Mouse (Mus musculus) erythroblast, embryonic 14.5 days (primary cell): ENCODE measurements around the gene Mbtps1. TPM values are rescaled to one million over a fixed set of nuclear protein-coding genes. Genes with fewer than 3 reads are reported as not detected.

Experiments
- H3K27me3 ChIP-seq: 2 replicates; pipeline ENCODE4 v1.6.1; 2012; ENCODE audit warnings: inconsistent platforms; ENCODE audit not compliant: control insufficient read depth
- H3K36me3 ChIP-seq: 2 replicates; pipeline ENCODE4 v1.6.1; 2012; ENCODE audit warnings: mild to moderate bottlenecking, inconsistent platforms; ENCODE audit not compliant: control insufficient read depth
- H3K4me1 ChIP-seq: 2 replicates; pipeline ENCODE4 v1.6.1; 2012; ENCODE audit warnings: inconsistent platforms; ENCODE audit not compliant: control insufficient read depth
- H3K4me3 ChIP-seq: replicated peaks from 2 replicates; pipeline ENCODE3; 2012; ENCODE audit warnings: moderate library complexity, mild to moderate bottlenecking, inconsistent platforms
- H3K9me3 ChIP-seq: 2 replicates; pipeline ENCODE4 v1.6.1; 2012; ENCODE audit warnings: low read length, inconsistent platforms, mixed read lengths; ENCODE audit not compliant: control insufficient read depth
- GATA1 ChIP-seq: IDR thresholded peaks from 2 replicates; pipeline ENCODE4 v1.6.1; 2012; ENCODE audit warnings: low read length, inconsistent platforms, mixed read lengths
- TAL1 ChIP-seq: IDR thresholded peaks from 3 replicates; pipeline ENCODE4 v1.6.1; 2012; ENCODE audit warnings: low read length, inconsistent platforms, mixed read lengths
- polyA plus RNA-seq: library from polyadenylated mRNA; stranded (reverse); fragments of >175 nt; gene quantifications from 2 replicates; pipeline ENCODE4 v1.2.3, GENCODE M21; 2012

Gene Mbtps1
- polyA plus RNA-seq, 1 experiment: 13.4 TPM

- H3K4me3 ChIP-seq: no peak overlapping the region
- H3K4me1 ChIP-seq: no peaks in the 10 kb centered on the region
- no peaks in the 10 kb centered on the region for H3K9me3 ChIP-seq
- no peaks in the 10 kb centered on the region for H3K36me3 ChIP-seq
- peaks cover 4% of the 10 kb centered on the region; the same call in 1 of the 2 replicates for H3K27me3 ChIP-seq
- TF ChIP-seq GATA1 (no peak), TAL1 (no peak)
These were observed 58.7 kb downstream of the Mbtps1 start for GRCm38 (mm10) chr8:119499836-119500235.

GRCm38 (mm10) chr8:119496848-119497247, 61.7 kb downstream of the Mbtps1 start:
- Histone ChIP-seq H3K9me3 (no peaks in the 10 kb centered on the region), H3K4me1 (no peaks in the 10 kb centered on the region), H3K27me3 (peaks cover 3% of the 10 kb centered on the region), H3K4me3 (no peak overlapping the region), H3K36me3 (no peaks in the 10 kb centered on the region)
- TF ChIP-seq TAL1 (no peak), GATA1 (no peak)

GRCm38 (mm10) chr8:119487093-119487492, 71.4 kb downstream of the Mbtps1 start:
- TF ChIP-seq TAL1: no peak
- no peak for TF ChIP-seq GATA1

DNA sequence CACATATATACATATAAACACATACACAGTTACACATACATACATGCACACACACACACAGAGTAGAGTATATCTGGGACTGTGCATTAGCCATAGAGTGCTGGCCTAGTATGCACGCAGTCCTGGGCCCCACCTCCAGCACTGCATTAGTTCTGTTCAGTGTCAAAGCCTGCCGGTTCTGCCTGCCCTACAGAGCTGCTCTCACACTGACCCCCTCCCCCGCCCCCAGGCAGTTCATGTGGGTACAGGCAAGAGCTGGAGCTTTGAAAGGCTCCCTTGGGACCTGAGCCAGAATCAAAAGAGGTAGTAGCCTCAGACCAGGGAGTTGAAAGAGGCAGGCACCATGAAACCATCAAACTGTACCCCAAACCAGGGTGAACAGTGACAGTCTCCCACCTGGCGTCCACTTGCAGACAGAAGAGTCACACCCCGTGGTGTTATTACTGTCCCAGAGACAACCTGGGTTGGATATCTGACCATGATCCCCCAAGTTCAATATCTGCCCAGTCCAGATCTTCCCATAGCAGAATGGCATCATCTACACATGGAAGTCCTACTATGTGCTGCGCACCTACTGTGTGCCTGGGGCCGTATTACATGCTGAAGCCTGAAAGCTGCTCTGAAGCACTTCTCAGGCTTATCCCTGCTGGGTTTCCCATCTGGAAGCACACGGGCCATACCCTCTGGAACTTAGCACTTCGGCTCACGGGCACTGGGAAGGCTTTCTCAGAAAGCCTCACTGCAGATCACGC, 74.2 kb downstream of the Mbtps1 start:
- no peaks in the 10 kb centered on the region for H3K9me3 ChIP-seq
- TF ChIP-seq TAL1 (no peak), GATA1 (no peak)
- no peak overlapping the region for H3K4me3 ChIP-seq
- H3K36me3 ChIP-seq: no peaks in the 10 kb centered on the region
- H3K27me3 ChIP-seq: no peaks in the 10 kb centered on the region; the same call in 1 of the 2 replicates
- H3K4me1 ChIP-seq: peaks cover 9% of the 10 kb centered on the region

More at GRCm38 (mm10) chr8:119487093-119487492, 71.4 kb downstream of the Mbtps1 start:
- H3K27me3 ChIP-seq: peaks cover 21% of the 10 kb centered on the region
- H3K36me3 ChIP-seq: no peaks in the 10 kb centered on the region
- no peak overlapping the region for H3K4me3 ChIP-seq
- peaks cover 9% of the 10 kb centered on the region for H3K4me1 ChIP-seq
- no peaks in the 10 kb centered on the region for H3K9me3 ChIP-seq

DNA sequence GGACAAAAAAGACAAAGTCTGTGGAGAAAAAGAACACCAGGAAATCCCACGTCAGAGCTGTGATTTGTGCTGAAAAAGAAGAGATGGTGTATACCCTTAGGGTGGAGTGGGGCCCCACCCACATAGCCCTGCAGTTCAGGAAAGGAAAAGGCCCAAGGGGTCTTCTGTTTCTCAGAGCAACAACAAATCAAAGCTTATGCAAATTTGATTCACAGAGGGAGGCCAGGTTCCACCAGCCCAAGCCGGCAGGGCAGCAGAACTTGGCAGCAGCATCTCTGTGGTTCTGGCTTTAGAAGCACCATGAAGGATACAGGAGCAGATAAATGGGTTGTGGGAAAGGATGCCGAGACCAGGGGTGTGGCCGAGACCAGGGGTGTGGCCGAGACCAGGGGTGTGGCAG, 79.9 kb downstream of the Mbtps1 start:
- Histone ChIP-seq H3K4me1 (no peaks in the 10 kb centered on the region), H3K27me3 (no peaks in the 10 kb centered on the region; the same call in 1 of the 2 replicates), H3K36me3 (no peaks in the 10 kb centered on the region), H3K4me3 (no peak overlapping the region), H3K9me3 (no peaks in the 10 kb centered on the region)
- TF ChIP-seq TAL1 (no peak), GATA1 (no peak)

- Histone ChIP-seq H3K27me3 (peaks cover 24% of the 10 kb centered on the region), H3K4me1 (no peaks in the 10 kb centered on the region; the same call in 1 of the 2 replicates), H3K36me3 (no peaks in the 10 kb centered on the region), H3K9me3 (no peaks in the 10 kb centered on the region; the same call in none of the 2 replicates), H3K4me3 (no peak overlapping the region)
- no peak for TF ChIP-seq GATA1
- TF ChIP-seq TAL1: no peak
These were observed 90.4 kb downstream of the Mbtps1 start for GRCm38 (mm10) chr8:119468091-119468490.

DNA sequence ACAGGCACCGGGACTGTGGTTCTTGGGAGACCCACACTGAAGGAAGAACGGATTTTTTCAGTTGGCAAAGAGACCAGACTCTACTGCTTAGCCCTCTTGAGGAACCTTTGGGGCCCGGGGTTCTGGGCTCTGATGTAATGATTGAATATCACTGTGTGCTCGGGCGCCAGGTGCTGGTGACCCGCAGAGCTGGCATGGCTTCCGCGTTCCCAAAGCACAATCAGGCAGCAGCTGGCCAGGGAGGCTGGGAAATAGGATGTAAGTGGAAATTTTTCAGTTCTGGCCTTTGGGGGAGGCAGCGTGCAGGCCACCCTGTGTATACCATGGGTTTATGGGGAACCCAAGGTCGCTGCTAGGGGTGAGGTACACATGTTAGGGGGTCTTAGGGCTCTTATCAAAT, 91.7 kb downstream of the Mbtps1 start:
- H3K4me1 ChIP-seq: no peaks in the 10 kb centered on the region; the same call in 1 of the 2 replicates
- H3K9me3 ChIP-seq: no peaks in the 10 kb centered on the region; the same call in none of the 2 replicates
- no peaks in the 10 kb centered on the region for H3K36me3 ChIP-seq
- TF ChIP-seq TAL1: no peak
- TF ChIP-seq GATA1: no peak
- H3K27me3 ChIP-seq: peaks cover 24% of the 10 kb centered on the region
- no peak overlapping the region for H3K4me3 ChIP-seq

GRCm38 (mm10) chr8:119466105-119466504, 92.4 kb downstream of the Mbtps1 start:
- TF ChIP-seq GATA1 (no peak), TAL1 (no peak)
- Histone ChIP-seq H3K9me3 (no peaks in the 10 kb centered on the region; the same call in none of the 2 replicates), H3K4me3 (no peak overlapping the region), H3K27me3 (peaks cover 24% of the 10 kb centered on the region), H3K4me1 (no peaks in the 10 kb centered on the region; the same call in 1 of the 2 replicates), H3K36me3 (no peaks in the 10 kb centered on the region)

- no peaks in the 10 kb centered on the region; the same call in 1 of the 2 replicates for H3K4me1 ChIP-seq
- no peaks in the 10 kb centered on the region for H3K9me3 ChIP-seq
- H3K36me3 ChIP-seq: no peaks in the 10 kb centered on the region
- TF ChIP-seq TAL1 (no peak), GATA1 (no peak)
- peaks cover 24% of the 10 kb centered on the region for H3K27me3 ChIP-seq
- no peak overlapping the region for H3K4me3 ChIP-seq
These were observed 94.8 kb downstream of the Mbtps1 start for GRCm38 (mm10) chr8:119463709-119464108.

DNA sequence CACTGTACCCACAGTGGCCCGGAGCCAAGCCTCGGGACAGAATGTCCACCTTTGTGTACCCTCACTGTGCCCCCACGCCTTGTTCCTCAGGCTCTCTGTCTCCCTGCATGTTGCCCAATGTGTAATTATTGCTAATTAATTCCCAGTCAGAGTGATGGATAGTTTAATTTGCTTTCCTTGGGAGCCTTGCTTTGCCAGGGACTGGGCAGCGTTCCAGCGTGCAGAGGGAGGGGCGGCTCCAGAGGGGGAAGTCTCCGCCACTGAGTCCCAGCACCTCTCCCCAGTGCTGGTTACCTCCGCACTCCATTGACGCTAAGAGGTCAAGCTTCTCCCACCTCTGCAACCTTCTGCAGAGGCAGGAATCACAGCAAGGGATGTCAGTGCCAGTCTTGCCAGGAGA, 97.2 kb downstream of the Mbtps1 start:
- H3K4me1 ChIP-seq: no peaks in the 10 kb centered on the region; the same call in 1 of the 2 replicates
- H3K9me3 ChIP-seq: no peaks in the 10 kb centered on the region
- H3K27me3 ChIP-seq: peaks cover 21% of the 10 kb centered on the region
- H3K36me3 ChIP-seq: no peaks in the 10 kb centered on the region
- TF ChIP-seq GATA1 (no peak), TAL1 (no peak)
- H3K4me3 ChIP-seq: no peak overlapping the region
